Mouse (Mus musculus) thymus, adult 2 months (tissue): ENCODE results near the gene Magix. TPM values are rescaled to one million over a fixed set of nuclear protein-coding genes. Genes with fewer than 3 reads are reported as not detected.

Experiments
- DNase-seq: peaks from one replicate; pipeline ENCODE4 v3.0.0; 2021
- H3K27ac ChIP-seq: fragments of 200-500 bp; 2 replicates; pipeline ENCODE4 v1.5.1; 2012; ENCODE audit warnings: low read length, control low read depth; ENCODE audit not compliant: control insufficient read depth, insufficient read depth
- H3K27me3 ChIP-seq: fragments of 200-500 bp; 2 replicates; pipeline ENCODE4 v1.6.1; 2012; ENCODE audit warnings: mild to moderate bottlenecking, low read length, moderate library complexity, mixed read lengths; ENCODE audit not compliant: control insufficient read depth, insufficient read depth
- H3K36me3 ChIP-seq: fragments of 200-500 bp; 2 replicates; pipeline ENCODE4 v1.6.1; 2012; ENCODE audit warnings: mild to moderate bottlenecking, low read length, moderate library complexity; ENCODE audit not compliant: control insufficient read depth, insufficient read depth
- H3K4me1 ChIP-seq: fragments of 200-500 bp; replicated peaks from 2 replicates; pipeline ENCODE4 v1.6.1; 2012; ENCODE audit warnings: low read length; ENCODE audit not compliant: control insufficient read depth, insufficient read depth
- H3K4me3 ChIP-seq: fragments of 200-500 bp; 2 replicates; pipeline ENCODE4 v1.5.1; 2012; ENCODE audit warnings: mild to moderate bottlenecking, low read length, control low read depth, moderate library complexity; ENCODE audit not compliant: control insufficient read depth, insufficient read depth
- CTCF ChIP-seq: fragments of 200-500 bp; IDR thresholded peaks from 2 replicates; pipeline ENCODE4 v1.5.1; 2012; ENCODE audit warnings: mild to moderate bottlenecking, control low read depth, low read length, moderate library complexity, borderline replicate concordance; ENCODE audit not compliant: control insufficient read depth, poor library complexity, insufficient read depth; ENCODE audit errors: extremely low read depth
- POLR2A ChIP-seq: fragments of 200-500 bp; IDR thresholded peaks from 2 replicates; pipeline ENCODE4 v1.6.1; 2012; ENCODE audit warnings: mild to moderate bottlenecking, low read length, control low read depth, moderate library complexity; ENCODE audit not compliant: control insufficient read depth, poor library complexity, insufficient read depth; ENCODE audit errors: extremely low read depth
- WGBS: fragments of 180-500 bp; shearing (Covaris S2); methylation state at CpG from one replicate; pipeline ENCODE4 v1.1.7; 2018; 5-methylcytosine and 5-hydroxymethylcytosine counted together
- polyA plus RNA-seq: library from polyadenylated mRNA; depleted of rRNA; stranded (reverse); fragments of >200 nt; gene quantifications from 2 replicates; pipeline ENCODE4 v1.2.3, GENCODE M21; 2012

The Magix gene
- polyA plus RNA-seq, 1 experiment, result 3.0 TPM

DNA sequence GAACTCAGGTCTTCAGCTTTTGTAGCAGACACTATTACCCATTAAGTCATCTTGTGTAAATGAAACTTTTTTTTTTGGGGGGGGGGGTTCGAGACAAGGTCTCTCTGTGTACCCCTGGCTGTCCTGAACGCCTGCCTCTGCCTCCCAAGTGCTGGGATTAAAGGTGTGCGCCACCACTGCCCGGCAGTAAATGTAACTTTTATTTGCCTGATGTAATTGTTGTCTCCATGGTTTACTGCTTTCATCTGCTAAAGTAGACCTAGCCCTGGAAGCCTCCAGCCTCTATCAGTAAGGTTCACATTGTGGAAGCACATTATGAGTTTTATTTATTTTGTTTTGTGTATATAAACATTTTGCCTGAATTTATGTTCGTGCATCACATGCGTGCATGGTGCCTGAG lies 15.5 kb upstream of the Magix start:
- TF ChIP-seq CTCF, result no peak
- no peak for TF ChIP-seq POLR2A
- H3K4me1 ChIP-seq, result peaks cover 10% of the 10 kb centered on the region
- H3K36me3 ChIP-seq, result no peaks in the 10 kb centered on the region
- no peak overlapping the region for H3K4me3 ChIP-seq
- no peaks in the 10 kb centered on the region for H3K27me3 ChIP-seq
- WGBS, result 39% methylated on average over 6 of the region's 6 CpGs
- no peak for DNase-seq
- no peak overlapping the region for H3K27ac ChIP-seq

DNA sequence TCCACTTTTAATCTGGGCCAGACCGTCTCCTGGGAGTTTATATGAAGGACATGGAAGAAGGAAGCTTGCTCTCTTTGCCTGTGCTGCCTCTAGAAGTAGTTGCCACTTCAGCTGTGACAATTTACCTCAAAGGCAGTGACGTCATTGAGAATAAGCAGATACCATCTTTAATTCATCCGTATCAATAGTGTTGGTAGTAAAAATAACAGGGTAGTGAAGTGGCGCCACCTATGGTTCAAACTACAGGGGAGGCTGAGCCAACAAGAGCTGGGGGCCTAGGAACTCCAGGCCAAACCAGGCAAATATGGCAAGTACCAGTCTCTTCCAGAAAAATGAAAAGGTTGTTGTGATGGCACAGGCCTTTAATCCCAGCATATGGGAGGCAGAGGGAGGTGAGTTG lies 11.8 kb upstream of the Magix start:
- H3K4me3 ChIP-seq, result no peak overlapping the region
- no peaks in the 10 kb centered on the region for H3K36me3 ChIP-seq
- H3K4me1 ChIP-seq, result 0 out of 2 replicates have a peak, but pooled peaks cover 2% of the 10 kb centered on the region
- no peak for TF ChIP-seq CTCF
- no peak for TF ChIP-seq POLR2A
- H3K27me3 ChIP-seq, result no peaks in the 10 kb centered on the region
- no peak overlapping the region for H3K27ac ChIP-seq
- WGBS, result 30% methylated on average over 4 of the region's 4 CpGs
- DNase-seq, result peak; percentile 34

DNA sequence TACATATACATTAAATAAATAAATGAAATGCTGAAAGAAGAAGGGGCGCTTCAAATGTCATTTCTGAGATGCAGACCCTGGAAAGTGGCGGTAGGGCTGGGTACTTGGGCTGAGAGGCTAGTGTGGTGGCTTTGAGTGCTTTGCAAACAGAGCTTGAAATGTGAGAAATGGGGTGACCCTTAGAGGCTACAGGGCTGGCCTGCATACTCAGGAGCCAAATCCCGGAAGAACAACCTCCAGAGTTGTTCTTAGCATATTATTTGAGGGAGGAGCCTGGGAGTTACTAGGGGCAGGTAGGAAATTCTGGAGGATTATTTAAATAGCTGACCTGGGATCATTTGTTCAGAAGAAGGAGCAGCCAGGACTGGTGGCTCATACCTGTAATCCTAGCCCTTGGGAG lies 9.4 kb upstream of the Magix start:
- H3K27ac ChIP-seq, result no peak overlapping the region
- H3K27me3 ChIP-seq, result no peaks in the 10 kb centered on the region
- no peaks in the 10 kb centered on the region for H3K36me3 ChIP-seq
- no peak overlapping the region for H3K4me3 ChIP-seq
- 91% methylated on average over 3 of the region's 3 CpGs for WGBS
- TF ChIP-seq POLR2A, result no peak
- no peak for TF ChIP-seq CTCF
- no peaks in the 10 kb centered on the region for H3K4me1 ChIP-seq
- DNase-seq, result no peak

DNA sequence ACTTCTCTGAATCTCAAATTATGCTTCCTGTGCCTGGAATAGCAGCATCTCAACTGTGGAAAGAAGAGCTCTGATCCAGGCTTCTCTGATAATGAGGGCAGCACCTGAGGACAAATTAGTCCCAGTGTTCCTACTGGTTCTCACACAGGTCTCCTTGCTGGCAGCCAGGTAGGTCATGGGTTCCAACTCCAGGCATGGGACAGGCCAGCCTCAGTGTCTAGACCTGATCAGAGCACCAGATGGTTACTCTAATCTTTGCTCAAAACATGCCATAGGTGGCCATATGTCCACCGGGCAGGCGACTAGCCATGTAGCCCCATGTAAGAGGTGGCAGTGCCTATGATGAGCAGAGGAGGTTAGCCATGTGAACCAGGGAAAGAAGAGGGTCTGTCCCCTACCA lies 7.3 kb upstream of the Magix start:
- Histone ChIP-seq H3K27me3 (no peaks in the 10 kb centered on the region), H3K27ac (no peak overlapping the region), H3K4me3 (no peak overlapping the region), H3K4me1 (no peaks in the 10 kb centered on the region), H3K36me3 (no peaks in the 10 kb centered on the region)
- DNase-seq, result no peak
- 100% methylated on average over 2 of the region's 2 CpGs for WGBS
- TF ChIP-seq POLR2A (no peak), CTCF (no peak)

DNA sequence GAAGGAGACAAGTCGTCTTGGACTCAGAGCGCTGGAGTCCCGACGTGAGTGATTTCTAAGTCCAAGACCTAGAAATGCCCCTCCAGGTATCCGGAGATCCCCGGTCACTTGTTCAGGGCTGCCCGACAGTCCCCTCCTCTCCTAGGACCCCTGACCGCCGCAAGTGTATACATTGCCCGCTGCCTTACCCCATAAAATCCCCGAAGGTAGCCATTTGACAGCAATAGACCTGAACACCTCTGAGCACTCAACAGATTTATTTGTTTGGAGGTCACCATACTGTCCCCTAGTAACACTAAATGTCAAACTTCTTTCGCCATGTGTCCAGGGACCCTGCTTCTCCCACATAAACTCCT lies 1.0 kb downstream of the Magix start:
- no peak for DNase-seq
- Histone ChIP-seq H3K27ac (no peak overlapping the region), H3K4me3 (no peak overlapping the region), H3K36me3 (no peaks in the 10 kb centered on the region), H3K4me1 (0 out of 2 replicates have a peak, but pooled peaks cover 3% of the 10 kb centered on the region), H3K27me3 (no peaks in the 10 kb centered on the region)
- no peak for TF ChIP-seq CTCF
- TF ChIP-seq POLR2A, result no peak
- WGBS, result 18% methylated on average over 12 of the region's 12 CpGs

DNA sequence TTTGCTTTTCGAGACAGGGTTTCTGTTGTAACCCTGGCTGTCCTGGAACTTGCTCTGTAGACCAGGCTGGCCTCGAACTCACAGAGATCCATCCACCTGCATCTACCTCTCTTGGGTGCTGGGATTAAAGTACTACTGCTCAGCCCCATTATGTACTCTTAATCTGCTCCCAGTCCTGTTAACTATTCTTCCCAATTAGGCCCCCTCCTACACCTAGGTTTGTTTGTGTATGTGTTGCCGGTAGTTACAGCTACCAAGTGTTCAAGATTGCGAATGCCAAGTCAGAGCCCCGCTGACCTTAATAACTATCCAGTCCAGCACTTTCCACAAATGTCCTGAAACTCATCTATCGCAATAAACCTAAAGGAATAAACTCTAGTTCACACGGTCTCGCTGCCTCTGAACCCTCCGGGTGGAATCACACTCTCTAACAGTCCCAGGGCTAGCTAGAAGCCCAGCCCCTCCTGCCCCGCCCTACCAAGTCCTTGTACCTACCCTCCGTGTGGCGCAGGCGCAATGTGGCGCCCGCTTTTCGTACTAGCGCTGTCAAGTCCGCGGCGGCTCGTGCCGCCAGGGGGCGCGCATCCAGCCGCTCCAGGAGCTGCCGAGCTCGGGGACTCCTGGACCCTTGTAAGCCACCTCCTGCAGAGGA lies 1.5 kb downstream of the Magix start:
- peak; percentile 85 for DNase-seq
- Histone ChIP-seq H3K27ac (no peak overlapping the region), H3K27me3 (no peaks in the 10 kb centered on the region), H3K4me3 (no peak overlapping the region), H3K36me3 (no peaks in the 10 kb centered on the region), H3K4me1 (peaks cover 6% of the 10 kb centered on the region; the same call in 1 of the 2 replicates)
- TF ChIP-seq POLR2A, result no peak
- TF ChIP-seq CTCF, result peak; percentile 82; the same call in 1 of the 2 replicates
- 5% methylated on average over 27 of the region's 27 CpGs for WGBS

DNA sequence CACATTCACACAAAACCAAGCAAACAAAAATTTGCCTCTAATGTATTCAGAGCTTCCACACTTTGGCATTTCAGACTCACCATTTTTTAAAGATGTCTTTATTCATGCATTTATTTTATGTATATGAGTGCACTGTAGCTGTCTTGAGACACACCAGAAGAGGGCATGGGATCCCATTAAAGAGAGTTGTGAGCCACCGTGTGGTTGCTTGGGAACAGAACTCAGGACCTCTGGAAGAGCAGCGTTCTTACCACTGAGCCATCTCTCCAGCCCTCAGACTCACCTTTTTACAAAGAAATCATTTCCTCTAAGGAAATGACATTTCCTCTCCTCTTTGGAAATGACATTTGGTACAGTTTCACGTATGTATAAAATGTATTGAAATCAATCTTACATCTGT lies 2.1 kb downstream of the Magix start:
- Histone ChIP-seq H3K4me1 (peaks cover 9% of the 10 kb centered on the region; the same call in 1 of the 2 replicates), H3K27me3 (no peaks in the 10 kb centered on the region), H3K36me3 (no peaks in the 10 kb centered on the region), H3K27ac (no peak overlapping the region), H3K4me3 (no peak overlapping the region)
- 19% methylated on average over 3 of the region's 3 CpGs for WGBS
- DNase-seq, result no peak
- TF ChIP-seq CTCF, result no peak

DNA sequence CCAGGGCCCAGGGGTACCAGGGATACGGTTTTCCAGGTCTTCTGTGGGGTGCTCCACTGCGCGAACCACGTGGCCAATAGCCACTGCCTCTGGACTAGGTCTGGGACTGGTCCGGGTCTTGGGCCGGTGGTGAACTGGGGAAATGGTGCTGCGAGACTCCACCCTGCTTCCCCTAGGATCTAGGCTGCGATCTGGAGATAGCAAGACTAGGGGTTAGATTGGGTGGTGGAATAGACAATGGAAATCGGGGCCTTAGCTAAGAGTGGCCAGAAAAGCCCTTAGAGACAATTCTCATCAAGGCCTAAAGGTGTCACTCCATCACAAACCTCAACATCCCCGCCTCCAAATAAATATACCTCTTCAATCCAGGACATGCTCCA lies 6.1 kb downstream of the Magix start:
- 11% methylated on average over 10 of the region's 10 CpGs for WGBS
- H3K4me3 ChIP-seq, result peak overlapping the region; percentile 64
- no peak for DNase-seq
- H3K27me3 ChIP-seq, result no peaks in the 10 kb centered on the region
- H3K36me3 ChIP-seq, result no peaks in the 10 kb centered on the region
- TF ChIP-seq CTCF (no peak), POLR2A (no peak)
- peaks cover 30% of the 10 kb centered on the region for H3K4me1 ChIP-seq
- no peak overlapping the region for H3K27ac ChIP-seq
